In the genomic region with DNA sequence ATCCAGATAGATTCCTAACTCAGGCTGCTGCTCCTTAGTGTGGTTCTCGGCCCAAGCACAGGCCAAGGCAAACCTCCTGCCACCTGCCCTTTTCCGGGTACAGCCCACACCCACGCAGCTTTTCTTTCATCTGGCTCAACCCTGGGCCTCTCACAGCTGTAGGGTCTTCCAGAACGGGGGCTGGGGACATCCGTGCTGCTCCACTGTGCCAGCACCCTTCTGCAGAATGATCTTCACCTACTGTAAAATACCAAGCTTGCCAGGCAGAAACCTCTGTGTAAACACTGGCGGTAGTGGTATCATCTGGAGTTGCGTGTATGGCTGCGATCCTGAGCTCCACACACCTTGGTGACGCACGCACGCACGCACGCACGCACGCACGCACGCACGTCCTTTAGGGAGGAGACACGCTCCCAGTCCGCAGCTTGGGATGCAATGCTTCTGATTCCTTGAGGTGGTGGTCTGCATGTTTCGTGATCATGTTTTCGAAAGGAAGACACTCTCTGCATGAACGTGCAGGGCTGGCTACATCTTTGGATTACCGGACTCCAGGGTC, we compare ENCODE assay signal across 19 mouse cellular contexts. TPM values are rescaled to one million over a fixed set of nuclear protein-coding genes. Genes with fewer than 3 reads are reported as not detected.
A peak's percentile ranks its signal among the peaks of the same experiment; 100 is the strongest.
DNase-seq lines count a peak whose midpoint lies in the region; ATAC-seq lines count a peak whose summit lies in the region.
"Had no signal": no experiment of that assay in that cellular context is flagged by ENCODE, and none has a peak within 500 bp of the region (broad histone marks: within the 10 kb centered on the region; RNA-seq: fewer than 3 reads in every experiment).

No protein-coding gene starts in this region.

- peaks cover 52% of the 10 kb centered on the region for H3K4me1 ChIP-seq in heart, embryonic 10.5 days
- peaks cover 42% of the 10 kb centered on the region for H3K4me1 ChIP-seq in embryonic facial prominence, embryonic 10.5 days
- H3K4me1 ChIP-seq in intestine, embryonic 15.5 days (replicated peaks), result peaks cover 19% of the 10 kb centered on the region

- H3K27me3 ChIP-seq in heart, embryonic 10.5 days (ENCODE audit: insufficient read depth, poor library complexity, severe bottlenecking), result no peaks in the 10 kb centered on the region
- no peaks in the 10 kb centered on the region for H3K27me3 ChIP-seq in embryonic facial prominence, embryonic 10.5 days (replicated peaks; ENCODE audit: low read depth, poor library complexity, severe bottlenecking)
- H3K27me3 ChIP-seq in intestine, embryonic 15.5 days (replicated peaks), result no peaks in the 10 kb centered on the region
- H3K27me3 ChIP-seq: embryonic facial prominence, embryonic 15.5 days; forebrain, embryonic 13.5 days; heart, embryonic 15.5 days; liver, embryonic 13.5 days had no signal

- peak; percentile 62 for DNase-seq in heart, embryonic 10.5 days (ENCODE audit: low spot score)
- no peak for DNase-seq in heart, postnatal 10 days
- DNase-seq in thymus, postnatal 0 days (ENCODE audit: low spot score), result peak; percentile 70
- no peak for DNase-seq in thymus, postnatal 25 days
- peak; percentile 7 for DNase-seq in embryonic facial prominence, embryonic 10.5 days (ENCODE audit: low spot score)
- no peak for DNase-seq in kidney, postnatal 14 days
- DNase-seq: adrenal gland, postnatal 10 days; cerebellum, adult 2 months; liver, embryonic 13.5 days; retina, postnatal 1 day; right cerebral cortex, postnatal 4 days had no signal

- H3K4me3 ChIP-seq in heart, embryonic 10.5 days, result no peak overlapping the region
- no peak overlapping the region for H3K4me3 ChIP-seq in embryonic facial prominence, embryonic 10.5 days
- no peak overlapping the region for H3K4me3 ChIP-seq in intestine, embryonic 15.5 days (replicated peaks)
- H3K4me3 ChIP-seq: embryonic facial prominence, embryonic 15.5 days; forebrain, embryonic 13.5 days; heart, embryonic 15.5 days; left cerebral cortex, adult 2 months; liver, embryonic 13.5 days had no signal

- H3K36me3 ChIP-seq in heart, embryonic 10.5 days, result peaks cover 47% of the 10 kb centered on the region
- peaks cover 38% of the 10 kb centered on the region for H3K36me3 ChIP-seq in embryonic facial prominence, embryonic 10.5 days (replicated peaks)
- H3K36me3 ChIP-seq in intestine, embryonic 15.5 days, result peaks cover 27% of the 10 kb centered on the region

- WGBS in heart, embryonic 10.5 days, result 91% methylated on average over 24 of the region's 24 CpGs
- 94% methylated on average over 24 of the region's 24 CpGs for WGBS in embryonic facial prominence, embryonic 10.5 days
- 86% methylated on average over 24 of the region's 24 CpGs for WGBS in intestine, embryonic 15.5 days

- H3K9ac ChIP-seq in intestine, embryonic 15.5 days, result no peak overlapping the region
- H3K9ac ChIP-seq: embryonic facial prominence, embryonic 15.5 days; forebrain, embryonic 13.5 days; heart, embryonic 15.5 days; hindbrain, embryonic 14.5 days; liver, embryonic 13.5 days had no signal

- no peaks in the 10 kb centered on the region for H3K9me3 ChIP-seq in heart, embryonic 10.5 days
- H3K9me3 ChIP-seq in embryonic facial prominence, embryonic 10.5 days, result no peaks in the 10 kb centered on the region
- H3K9me3 ChIP-seq in intestine, embryonic 15.5 days, result no peaks in the 10 kb centered on the region
- H3K9me3 ChIP-seq: embryonic facial prominence, embryonic 15.5 days; forebrain, embryonic 13.5 days; heart, embryonic 15.5 days; liver, embryonic 13.5 days had no signal

- no peak overlapping the region for H3K4me2 ChIP-seq in intestine, embryonic 15.5 days (replicated peaks)
- H3K4me2 ChIP-seq: embryonic facial prominence, embryonic 15.5 days; forebrain, embryonic 13.5 days; heart, embryonic 15.5 days; hindbrain, embryonic 14.5 days; liver, embryonic 13.5 days had no signal

- 0 out of 2 replicates have a peak overlapping the region, but pooled peaks have one; percentile 31 for H3K27ac ChIP-seq in heart, embryonic 10.5 days
- no peak overlapping the region for H3K27ac ChIP-seq in embryonic facial prominence, embryonic 10.5 days (replicated peaks)
- no peak overlapping the region for H3K27ac ChIP-seq in intestine, embryonic 15.5 days
- H3K27ac ChIP-seq: embryonic facial prominence, embryonic 15.5 days; forebrain, embryonic 13.5 days; heart, embryonic 15.5 days; hindbrain, embryonic 14.5 days; left cerebral cortex, adult 2 months; liver, embryonic 13.5 days had no signal

- ATAC-seq in intestine, embryonic 15.5 days, result no peak
- ATAC-seq: forebrain, embryonic 13.5 days; intestine, postnatal 0 days; midbrain, embryonic 16.5 days had no signal

- intact Hi-C loops in heart, postnatal 10 days (cut with DNase I), result no loop called here

RNA-seq across cellular contexts. Expression of a gene that starts 31.0 kb away (rescaled TPM):
- 11.6 and 29.8 TPM in 2 replicates for polyA plus RNA-seq in heart, embryonic 10.5 days (2016; fragmentation: Nextera tagmentation; extraction: Ambion mirVana)
- total RNA-seq in heart, postnatal 10 days (2021), result 10 to 100 TPM; 49.5 to 50.5 TPM
- polyA plus RNA-seq in thymus, postnatal 0 days (2015; fragmentation: Nextera tagmentation; extraction: Ambion mirVana), result 421 and 488 TPM in 2 replicates
- 2.3 and 2.8 TPM in 2 replicates for polyA plus RNA-seq in embryonic facial prominence, embryonic 10.5 days (2016; fragmentation: Nextera tagmentation; extraction: Ambion mirVana)
- polyA plus RNA-seq in intestine, embryonic 15.5 days (2015; fragmentation: Nextera tagmentation; extraction: Ambion mirVana), result 71.1 and 73.1 TPM in 2 replicates

Comparison
In these comparisons a context has a peak if more than half of its experiments do, and no peak if none do; other contexts are left out.
1. DNase-seq: peak in heart, embryonic 10.5 days (single experiment), thymus, postnatal 0 days (single experiment) and embryonic facial prominence, embryonic 10.5 days (single experiment); none in heart, postnatal 10 days (0 of 2), thymus, postnatal 25 days (single experiment) and kidney, postnatal 14 days (single experiment).